Mouse (Mus musculus): ENCODE data around the gene Lmbrd2. TPM values are rescaled to one million over a fixed set of nuclear protein-coding genes. Genes with fewer than 3 reads are reported as not detected.
A peak's percentile ranks its signal among the peaks of the same experiment; 100 is the strongest.

The Lmbrd2 gene
- polyA plus RNA-seq, 1 experiment from 2014 or later = 14.8 TPM

GRCm38 (mm10) chr15:9111648-9112047 lies 28.7 kb upstream of the Lmbrd2 start:
- Histone ChIP-seq H3K36me3 (ENCODE audit: control insufficient read depth, insufficient read depth, low read length) (peaks cover 21% of the 10 kb centered on the region), H3K4me3 (ENCODE audit: low read depth, low read length) (no peak overlapping the region), H3K9ac (replicated peaks; ENCODE audit: low read depth, low read length) (no peak overlapping the region), H3K4me1 (ENCODE audit: control insufficient read depth, insufficient read depth, low read length) (no peaks in the 10 kb centered on the region), H3K9me3 (ENCODE audit: control insufficient read depth, low read length) (no peaks in the 10 kb centered on the region), H3K4me2 (ENCODE audit: low read depth, low read length) (no peak overlapping the region), H3K27ac (ENCODE audit: low read depth, low read length) (no peak overlapping the region), H3K27me3 (ENCODE audit: control insufficient read depth, insufficient read depth, low read length) (no peaks in the 10 kb centered on the region)
- WGBS = 84% methylated on average over 3 of the region's 3 CpGs
- no peak for ATAC-seq (ENCODE audit: low read depth)

DNA sequence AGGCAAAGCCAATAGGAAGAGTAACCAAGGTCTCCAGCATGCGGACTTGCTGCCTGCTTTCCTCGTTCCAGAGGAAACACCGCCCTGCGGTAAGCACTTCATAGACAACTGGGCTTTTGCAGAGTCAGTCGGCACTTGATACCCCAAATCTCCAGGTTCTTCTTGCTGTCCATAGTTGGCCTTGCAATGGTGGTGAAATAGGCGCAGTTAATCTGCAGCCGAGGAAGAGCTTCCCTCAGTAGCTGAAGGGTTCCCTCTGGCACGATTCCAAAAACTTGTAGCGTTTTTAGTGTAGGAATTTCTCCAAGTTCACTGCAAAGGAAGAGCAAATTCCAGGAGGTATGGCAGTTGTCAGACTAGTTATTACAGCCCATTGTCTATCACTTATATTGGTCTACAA lies 26.8 kb upstream of the Lmbrd2 start:
- H3K4me1 ChIP-seq (ENCODE audit: control insufficient read depth, insufficient read depth, low read length) = no peaks in the 10 kb centered on the region
- H3K4me3 ChIP-seq (ENCODE audit: low read depth, low read length) = no peak overlapping the region
- H3K27me3 ChIP-seq (ENCODE audit: control insufficient read depth, insufficient read depth, low read length) = no peaks in the 10 kb centered on the region
- WGBS = 83% methylated on average over 9 of the region's 9 CpGs
- ATAC-seq (ENCODE audit: low read depth) = no peak; the same call in 1 of the 2 replicates
- H3K27ac ChIP-seq (ENCODE audit: low read depth, low read length) = no peak overlapping the region
- H3K4me2 ChIP-seq (ENCODE audit: low read depth, low read length) = no peak overlapping the region
- H3K36me3 ChIP-seq (ENCODE audit: control insufficient read depth, insufficient read depth, low read length) = peaks cover 30% of the 10 kb centered on the region
- no peaks in the 10 kb centered on the region for H3K9me3 ChIP-seq (ENCODE audit: control insufficient read depth, low read length)
- H3K9ac ChIP-seq (replicated peaks; ENCODE audit: low read depth, low read length) = no peak overlapping the region

GRCm38 (mm10) chr15:9114131-9114530 lies 26.2 kb upstream of the Lmbrd2 start:
- 0 out of 2 replicates have a peak, but pooled peaks have one; percentile 14 for ATAC-seq (ENCODE audit: low read depth)
- Histone ChIP-seq H3K4me1 (ENCODE audit: control insufficient read depth, insufficient read depth, low read length) (no peaks in the 10 kb centered on the region), H3K9ac (replicated peaks; ENCODE audit: low read depth, low read length) (no peak overlapping the region), H3K27me3 (ENCODE audit: control insufficient read depth, insufficient read depth, low read length) (no peaks in the 10 kb centered on the region), H3K27ac (ENCODE audit: low read depth, low read length) (no peak overlapping the region), H3K4me2 (ENCODE audit: low read depth, low read length) (no peak overlapping the region), H3K36me3 (ENCODE audit: control insufficient read depth, insufficient read depth, low read length) (peaks cover 35% of the 10 kb centered on the region), H3K9me3 (ENCODE audit: control insufficient read depth, low read length) (no peaks in the 10 kb centered on the region), H3K4me3 (ENCODE audit: low read depth, low read length) (no peak overlapping the region)
- 88% methylated on average over 4 of the region's 4 CpGs for WGBS

- no peaks in the 10 kb centered on the region for H3K4me1 ChIP-seq (ENCODE audit: control insufficient read depth, insufficient read depth, low read length)
- no peak for ATAC-seq (ENCODE audit: low read depth)
- H3K9ac ChIP-seq (replicated peaks; ENCODE audit: low read depth, low read length) = no peak overlapping the region
- no peak overlapping the region for H3K27ac ChIP-seq (ENCODE audit: low read depth, low read length)
- WGBS = 79% methylated on average over 5 of the region's 5 CpGs
- peaks cover 38% of the 10 kb centered on the region for H3K36me3 ChIP-seq (ENCODE audit: control insufficient read depth, insufficient read depth, low read length)
- no peak overlapping the region for H3K4me3 ChIP-seq (ENCODE audit: low read depth, low read length)
- H3K9me3 ChIP-seq (ENCODE audit: control insufficient read depth, low read length) = no peaks in the 10 kb centered on the region
- H3K27me3 ChIP-seq (ENCODE audit: control insufficient read depth, insufficient read depth, low read length) = no peaks in the 10 kb centered on the region
- H3K4me2 ChIP-seq (ENCODE audit: low read depth, low read length) = no peak overlapping the region
Observed at GRCm38 (mm10) chr15:9114599-9114998, 25.8 kb upstream of the Lmbrd2 start.

- no peak overlapping the region for H3K4me2 ChIP-seq (ENCODE audit: low read depth, low read length)
- H3K27ac ChIP-seq (ENCODE audit: low read depth, low read length) = no peak overlapping the region
- no peaks in the 10 kb centered on the region for H3K4me1 ChIP-seq (ENCODE audit: control insufficient read depth, insufficient read depth, low read length)
- no peaks in the 10 kb centered on the region for H3K9me3 ChIP-seq (ENCODE audit: control insufficient read depth, low read length)
- H3K4me3 ChIP-seq (ENCODE audit: low read depth, low read length) = no peak overlapping the region
- H3K9ac ChIP-seq (replicated peaks; ENCODE audit: low read depth, low read length) = no peak overlapping the region
- ATAC-seq (ENCODE audit: low read depth) = no peak
- H3K36me3 ChIP-seq (ENCODE audit: control insufficient read depth, insufficient read depth, low read length) = peaks cover 37% of the 10 kb centered on the region
- WGBS = 90% methylated on average over 4 of the region's 4 CpGs
- H3K27me3 ChIP-seq (ENCODE audit: control insufficient read depth, insufficient read depth, low read length) = no peaks in the 10 kb centered on the region
Observed at GRCm38 (mm10) chr15:9118852-9119251, 21.5 kb upstream of the Lmbrd2 start.

- Histone ChIP-seq H3K4me2 (ENCODE audit: low read depth, low read length) (no peak overlapping the region), H3K27ac (ENCODE audit: low read depth, low read length) (no peak overlapping the region), H3K36me3 (ENCODE audit: control insufficient read depth, insufficient read depth, low read length) (peaks cover 39% of the 10 kb centered on the region), H3K9me3 (ENCODE audit: control insufficient read depth, low read length) (no peaks in the 10 kb centered on the region), H3K4me1 (ENCODE audit: control insufficient read depth, insufficient read depth, low read length) (no peaks in the 10 kb centered on the region), H3K27me3 (ENCODE audit: control insufficient read depth, insufficient read depth, low read length) (no peaks in the 10 kb centered on the region), H3K9ac (replicated peaks; ENCODE audit: low read depth, low read length) (no peak overlapping the region), H3K4me3 (ENCODE audit: low read depth, low read length) (no peak overlapping the region)
- peak; percentile 73; the same call in 1 of the 2 replicates for ATAC-seq (ENCODE audit: low read depth)
- 96% methylated on average over 2 of the region's 2 CpGs for WGBS
Observed at GRCm38 (mm10) chr15:9120081-9120480, 20.3 kb upstream of the Lmbrd2 start.

GRCm38 (mm10) chr15:9122989-9123388 lies 17.4 kb upstream of the Lmbrd2 start:
- 92% methylated on average over 4 of the region's 4 CpGs for WGBS
- Histone ChIP-seq H3K4me3 (ENCODE audit: low read depth, low read length) (no peak overlapping the region), H3K4me1 (ENCODE audit: control insufficient read depth, insufficient read depth, low read length) (no peaks in the 10 kb centered on the region), H3K36me3 (ENCODE audit: control insufficient read depth, insufficient read depth, low read length) (peaks cover 37% of the 10 kb centered on the region), H3K27ac (ENCODE audit: low read depth, low read length) (no peak overlapping the region), H3K27me3 (ENCODE audit: control insufficient read depth, insufficient read depth, low read length) (no peaks in the 10 kb centered on the region), H3K9ac (replicated peaks; ENCODE audit: low read depth, low read length) (no peak overlapping the region), H3K4me2 (ENCODE audit: low read depth, low read length) (no peak overlapping the region), H3K9me3 (ENCODE audit: control insufficient read depth, low read length) (no peaks in the 10 kb centered on the region)
- ATAC-seq (ENCODE audit: low read depth) = no peak

GRCm38 (mm10) chr15:9124856-9125255 lies 15.5 kb upstream of the Lmbrd2 start:
- WGBS = 93% methylated on average over 21 of the region's 21 CpGs
- Histone ChIP-seq H3K27me3 (ENCODE audit: control insufficient read depth, insufficient read depth, low read length) (no peaks in the 10 kb centered on the region), H3K27ac (ENCODE audit: low read depth, low read length) (no peak overlapping the region), H3K9me3 (ENCODE audit: control insufficient read depth, low read length) (no peaks in the 10 kb centered on the region), H3K36me3 (ENCODE audit: control insufficient read depth, insufficient read depth, low read length) (peaks cover 25% of the 10 kb centered on the region; the same call in 1 of the 2 replicates), H3K4me2 (ENCODE audit: low read depth, low read length) (no peak overlapping the region), H3K4me3 (ENCODE audit: low read depth, low read length) (no peak overlapping the region), H3K4me1 (ENCODE audit: control insufficient read depth, insufficient read depth, low read length) (no peaks in the 10 kb centered on the region), H3K9ac (replicated peaks; ENCODE audit: low read depth, low read length) (no peak overlapping the region)
- no peak for ATAC-seq (ENCODE audit: low read depth)

DNA sequence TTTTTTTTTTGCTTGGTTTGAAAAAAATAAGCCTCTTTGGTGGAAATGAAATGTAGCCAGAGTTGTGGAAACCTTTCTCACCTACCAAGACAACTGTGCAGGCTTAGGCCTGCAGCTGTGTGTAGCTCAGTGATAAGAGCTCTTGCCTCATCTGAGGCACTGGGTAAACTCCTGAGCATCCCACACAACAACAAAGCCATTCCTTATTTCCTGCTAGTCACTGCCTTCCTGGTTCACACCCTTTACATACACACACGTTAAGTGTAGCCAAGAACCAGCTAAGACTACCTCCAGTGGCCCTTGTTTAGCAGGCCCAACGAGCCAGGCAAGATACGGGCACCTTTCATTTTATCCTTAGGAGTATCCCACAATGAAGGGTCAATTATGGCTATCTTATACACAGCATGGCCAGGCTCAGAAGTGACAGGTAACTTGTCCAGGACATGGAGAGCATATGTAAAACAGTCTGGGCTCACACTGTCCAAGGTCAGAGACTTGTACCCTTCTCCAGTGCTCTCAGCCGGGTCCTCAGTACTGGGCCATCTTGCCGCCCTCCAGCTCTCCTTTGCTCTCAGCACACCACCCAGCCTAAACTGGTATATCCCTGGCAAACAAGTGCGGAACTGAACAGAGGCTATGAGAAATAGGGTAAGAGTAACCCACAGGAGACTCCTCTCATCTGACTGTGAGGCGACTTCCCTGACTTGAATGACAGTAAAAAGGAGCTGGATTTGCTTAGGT lies 13.1 kb upstream of the Lmbrd2 start:
- 93% methylated on average over 7 of the region's 7 CpGs for WGBS
- ATAC-seq (ENCODE audit: low read depth) = no peak
- no peak overlapping the region for H3K4me3 ChIP-seq (ENCODE audit: low read depth, low read length)
- H3K36me3 ChIP-seq (ENCODE audit: control insufficient read depth, insufficient read depth, low read length) = peaks cover 25% of the 10 kb centered on the region; the same call in 1 of the 2 replicates
- H3K4me2 ChIP-seq (ENCODE audit: low read depth, low read length) = no peak overlapping the region
- no peaks in the 10 kb centered on the region for H3K9me3 ChIP-seq (ENCODE audit: control insufficient read depth, low read length)
- no peaks in the 10 kb centered on the region for H3K4me1 ChIP-seq (ENCODE audit: control insufficient read depth, insufficient read depth, low read length)
- H3K27me3 ChIP-seq (ENCODE audit: control insufficient read depth, insufficient read depth, low read length) = no peaks in the 10 kb centered on the region
- no peak overlapping the region for H3K9ac ChIP-seq (replicated peaks; ENCODE audit: low read depth, low read length)
- H3K27ac ChIP-seq (ENCODE audit: low read depth, low read length) = no peak overlapping the region

Data from neural tube, embryonic 14.5 days (tissue).